Mouse (Mus musculus): ENCODE data around the gene Gm17617. TPM values are rescaled to one million over a fixed set of nuclear protein-coding genes. Genes with fewer than 3 reads are reported as not detected.
"Not testable (repeated sequence)": the region's sequence is repeated elsewhere in the genome, so short reads cannot be mapped to it uniquely, and the experiment has no call there.

Gene Gm17617
- total RNA-seq, 2 experiments from 2014 or later, result not detected

- Histone ChIP-seq H3K27ac (peak overlapping the region; percentile 73), H3K4me3 (no peak overlapping the region)
- no peak for TF ChIP-seq CTCF (IDR thresholded peaks at IDR 0.05)
- intact Hi-C loops (cut with DNase I), result loop anchor here (5.0 kb wide), 1 partner anchor 60 kb away; no protein-coding TSS in a partner anchor
- no peak for DNase-seq
Observed at GRCm38 (mm10) chr13:55107116-55107515, 26.2 kb downstream of the Gm17617 start.

GRCm38 (mm10) chr13:55105953-55106691 lies 27.2 kb downstream of the Gm17617 start:
- no peak for TF ChIP-seq CTCF (IDR thresholded peaks at IDR 0.05)
- Histone ChIP-seq H3K4me3 (peak overlapping the region; percentile 81), H3K27ac (peak overlapping the region; percentile 90)
- DNase-seq, result peak; percentile 26
- intact Hi-C loops (cut with DNase I), result loop anchor here (5.0 kb wide), 1 partner anchor 61 kb away; no protein-coding TSS in a partner anchor

GRCm38 (mm10) chr13:55105045-55105952 lies 28.0 kb downstream of the Gm17617 start, which contains the start of gene Zfp346:
Gene Zfp346, plus strand, starts transcription at chr13:55105311.
- Histone ChIP-seq H3K4me3 (peak within 1 kb of the TSS; percentile 81), H3K27ac (peak within 1 kb of the TSS; percentile 90)
- peak; percentile 50 for TF ChIP-seq CTCF (IDR thresholded peaks at IDR 0.05)
- DNase-seq, result peak; percentile 99
- intact Hi-C loops (cut with DNase I), result loop anchor here (5.0 kb wide), 1 partner anchor 62 kb away; no protein-coding TSS in a partner anchor

DNA sequence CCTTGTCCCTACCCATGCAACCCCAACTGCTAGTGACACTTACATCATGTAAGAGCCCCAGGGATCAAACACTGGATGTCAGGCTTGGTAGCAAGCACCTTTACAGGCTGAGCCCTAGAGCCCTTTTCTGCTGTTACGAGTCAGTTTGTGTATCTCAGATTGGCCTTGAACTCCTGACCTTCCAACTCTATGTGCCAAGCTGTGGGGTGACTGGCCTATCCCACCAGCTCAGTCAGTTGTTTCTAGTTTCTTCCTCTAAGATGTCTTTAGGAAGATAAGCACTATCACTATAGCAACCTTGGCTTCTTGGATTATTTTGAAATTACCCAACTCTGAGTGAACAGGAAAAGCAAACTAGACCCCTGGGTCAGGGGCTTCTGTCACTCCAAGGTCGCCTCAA lies 30.0 kb downstream of the Gm17617 start:
- no peak for TF ChIP-seq CTCF (IDR thresholded peaks at IDR 0.05)
- intact Hi-C loops (cut with DNase I), result no loop called here
- H3K27ac ChIP-seq, result no peak overlapping the region
- H3K4me3 ChIP-seq, result no peak overlapping the region
- no peak for DNase-seq

DNA sequence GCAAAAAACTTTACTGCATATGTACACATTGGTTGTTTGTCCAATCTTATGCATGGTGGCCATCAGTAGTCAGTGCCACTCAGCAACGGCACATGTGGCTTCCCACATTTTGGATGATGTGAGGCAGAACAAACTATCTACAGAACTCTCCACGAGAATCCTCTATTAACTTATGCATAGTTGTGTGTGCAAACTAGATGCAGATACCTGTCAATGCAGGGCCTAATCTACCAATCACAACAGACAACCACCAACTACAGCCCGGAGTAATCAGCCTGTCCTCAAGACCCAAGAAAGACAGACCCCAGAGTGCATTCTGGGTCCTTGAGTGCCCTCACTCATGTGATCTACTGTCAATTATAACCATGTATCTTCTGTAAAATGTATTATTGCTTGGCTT lies 31.0 kb downstream of the Gm17617 start:
- intact Hi-C loops (cut with DNase I), result no loop called here
- Histone ChIP-seq H3K4me3 (no peak overlapping the region), H3K27ac (no peak overlapping the region)
- TF ChIP-seq CTCF (IDR thresholded peaks at IDR 0.05), result no peak
- no peak for DNase-seq

DNA sequence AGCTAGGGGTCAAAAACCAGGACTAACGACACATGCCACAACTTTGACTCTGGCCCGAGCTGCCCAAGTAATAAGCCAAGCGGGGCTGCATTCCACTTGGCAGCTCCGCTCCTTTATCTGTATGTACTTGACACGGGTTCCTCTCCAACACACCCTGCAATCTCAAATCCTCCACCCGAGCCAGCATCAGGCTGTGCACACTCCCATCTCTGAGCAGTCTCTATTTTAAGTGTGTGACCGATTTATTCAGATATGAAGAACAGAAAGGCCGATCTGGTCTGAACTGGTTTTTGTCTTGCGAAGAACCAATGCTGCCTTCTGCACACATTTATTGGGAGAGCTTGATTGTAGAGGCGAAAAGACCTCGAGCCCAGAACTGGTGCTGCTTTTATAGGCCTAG lies 31.7 kb downstream of the Gm17617 start:
- DNase-seq, result no peak
- intact Hi-C loops (cut with DNase I), result no loop called here
- TF ChIP-seq CTCF (IDR thresholded peaks at IDR 0.05), result no peak
- no peak overlapping the region for H3K27ac ChIP-seq
- H3K4me3 ChIP-seq, result no peak overlapping the region

DNA sequence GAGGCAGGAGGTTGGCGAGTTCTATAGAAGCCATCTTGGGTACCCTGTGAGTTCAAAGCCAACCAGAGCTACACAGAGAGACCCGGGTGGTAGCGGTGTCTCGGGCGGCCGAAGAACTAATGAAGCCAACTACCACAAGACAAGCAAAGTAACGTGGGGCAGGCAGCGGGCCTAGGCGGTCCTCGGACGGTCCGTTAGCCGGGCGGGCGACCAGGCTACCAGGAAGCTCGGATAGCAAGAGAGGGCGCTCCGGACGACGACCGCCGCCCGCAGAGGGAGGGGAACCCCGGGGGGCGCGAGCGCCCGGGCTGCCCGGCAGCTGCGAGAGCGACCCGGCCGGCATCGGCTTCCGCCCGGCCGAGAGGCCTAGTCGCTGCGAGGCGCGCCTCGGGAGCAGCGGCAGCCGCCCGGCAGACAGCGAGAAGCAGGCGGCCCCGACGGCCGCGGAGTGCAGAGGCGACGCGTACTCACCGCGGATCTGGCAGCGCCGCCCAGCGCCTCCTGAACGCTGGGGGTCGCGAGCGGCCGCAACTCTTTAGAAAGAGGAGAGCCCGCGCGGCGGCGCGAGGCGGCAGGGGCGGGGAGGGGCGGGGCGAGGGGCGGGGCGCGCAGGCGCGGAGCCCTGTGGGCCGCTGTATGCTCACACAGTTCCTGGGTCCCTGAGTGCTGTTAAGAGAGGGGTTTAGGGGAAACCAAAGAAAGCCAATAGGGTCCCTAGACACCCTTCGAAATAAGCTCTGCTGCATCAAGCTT lies 33.4 kb downstream of the Gm17617 start, which contains the start of gene Uimc1:
Gene Uimc1 (minus strand): TSS at position 575 of the 753 bp plus-strand sequence.
- intact Hi-C loops (cut with DNase I), result no loop called here
- H3K27ac ChIP-seq, result peak within 1 kb of the TSS; percentile 92

DNA sequence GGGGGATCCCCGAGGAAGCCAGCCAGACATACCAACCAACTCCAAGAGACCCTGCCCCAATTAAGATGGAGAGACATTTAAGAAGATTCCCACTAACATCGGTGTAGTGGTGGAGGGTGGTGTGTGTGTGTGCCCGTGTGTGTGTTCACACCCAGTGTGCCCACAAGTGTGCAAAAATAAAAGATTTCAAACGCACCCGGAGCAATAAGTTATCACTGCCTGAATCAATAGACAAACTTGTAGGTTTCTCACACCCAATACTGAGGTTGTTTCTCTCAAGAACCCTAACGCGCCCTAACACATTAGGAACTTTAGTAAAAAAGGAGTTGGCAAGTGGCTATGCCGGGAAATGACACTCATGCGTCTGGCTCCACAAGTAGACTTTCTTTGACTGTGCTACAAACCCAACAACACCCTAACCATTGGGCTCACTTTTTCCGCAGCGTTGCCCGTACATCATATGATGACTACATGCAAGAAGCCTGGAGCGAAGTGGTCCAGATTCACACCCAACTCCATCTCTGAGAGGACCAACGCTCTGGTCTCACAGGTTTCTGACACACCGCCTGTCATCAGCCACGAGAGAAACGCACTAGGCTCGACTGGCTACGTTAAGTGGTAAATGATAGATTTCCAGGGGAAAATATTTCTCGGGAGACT lies 34.2 kb downstream of the Gm17617 start:
- intact Hi-C loops (cut with DNase I), result no loop called here
- Histone ChIP-seq H3K4me3 (peak overlapping the region; percentile 82), H3K27ac (peak overlapping the region; percentile 92)
- no peak for TF ChIP-seq CTCF (IDR thresholded peaks at IDR 0.05)
- peak; percentile 28 for DNase-seq

More for the DNA sequence above, 33.4 kb downstream of the Gm17617 start, which contains the start of gene Uimc1:
- TF ChIP-seq CTCF (IDR thresholded peaks at IDR 0.05), result peak; percentile 60
- peak; percentile 90 for DNase-seq
- peak within 1 kb of the TSS; percentile 82 for H3K4me3 ChIP-seq

DNA sequence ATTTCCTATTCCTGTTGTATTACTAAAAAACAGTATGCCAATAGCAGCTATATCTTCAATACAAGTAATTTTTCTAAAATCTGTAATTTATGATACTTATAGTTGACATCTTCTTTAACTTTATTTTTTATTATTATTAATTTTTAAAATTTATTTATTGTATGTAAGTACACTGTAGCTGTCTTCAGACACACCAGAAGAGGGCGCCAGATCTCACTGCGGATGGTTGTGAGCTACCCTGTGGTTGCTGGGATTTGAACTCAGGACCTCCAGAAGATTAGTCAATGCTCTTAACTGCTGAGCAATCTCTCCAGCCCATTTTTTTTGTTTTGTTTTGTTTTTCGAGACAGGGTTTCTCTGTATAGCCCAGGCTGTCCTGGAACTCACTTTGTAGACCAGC lies 35.5 kb downstream of the Gm17617 start:
- peak; percentile 40 for TF ChIP-seq CTCF (IDR thresholded peaks at IDR 0.05)
- H3K4me3 ChIP-seq; H3K27ac ChIP-seq; DNase-seq; intact Hi-C loops (cut with DNase I): not testable (repeated sequence)

- no peak overlapping the region for H3K27ac ChIP-seq
- intact Hi-C loops (cut with DNase I), result no loop called here
- no peak overlapping the region for H3K4me3 ChIP-seq
- no peak for DNase-seq
- TF ChIP-seq CTCF (IDR thresholded peaks at IDR 0.05), result no peak
Observed at GRCm38 (mm10) chr13:55092588-55092987, 40.8 kb downstream of the Gm17617 start.

Other genes with a start within 250 kb of the Gm17617 start
- gene Unc5a, start 184.1 kb downstream of the Gm17617 start, total RNA-seq (2021), result 1 to 10 TPM; 7.5 to 7.9 TPM
- under 1 TPM; 0.23 to 0.25 TPM for gene Hk3, start 112.2 kb downstream of the Gm17617 start, total RNA-seq (2021)
- gene Uimc1, start 33.2 kb downstream of the Gm17617 start, total RNA-seq (2021), result 10 to 100 TPM; 12.9 to 13.4 TPM
- 10 to 100 TPM; 12.1 to 14.2 TPM for gene Zfp346, start 28.2 kb downstream of the Gm17617 start, total RNA-seq (2021)
- gene Fgfr4, start 19.1 kb upstream of the Gm17617 start, total RNA-seq (2021), result 1 to 10 TPM; 2.1 to 2.3 TPM
- gene Nsd1, start 76.2 kb upstream of the Gm17617 start, total RNA-seq (2021), result 10 to 100 TPM; 49.5 to 56.7 TPM
- gene Prelid1, start 187.0 kb upstream of the Gm17617 start, total RNA-seq (2021), result 10 to 100 TPM; 15.6 to 19.6 TPM
- 10 to 100 TPM; 29.2 to 33.5 TPM for gene Rab24, start 188.4 kb upstream of the Gm17617 start, total RNA-seq (2021)
- gene Mxd3, start 196.3 kb upstream of the Gm17617 start, total RNA-seq (2021), result not detected
- 10 to 100 TPM; 36.7 to 42.3 TPM for gene Lman2, start 229.2 kb upstream of the Gm17617 start, total RNA-seq (2021)
- under 1 TPM in 1 of 2 experiments, not detected in 1; 0.20 TPM for gene Rgs14, start 236.2 kb upstream of the Gm17617 start, total RNA-seq (2021)

Data from gastrocnemius, adult 2 months (tissue).